Mouse (Mus musculus): ENCODE measurements around the gene Yaf2.
"Not testable (repeated sequence)": the region's sequence is repeated elsewhere in the genome, so short reads cannot be mapped to it uniquely, and the experiment has no call there.

Gene Yaf2

DNA sequence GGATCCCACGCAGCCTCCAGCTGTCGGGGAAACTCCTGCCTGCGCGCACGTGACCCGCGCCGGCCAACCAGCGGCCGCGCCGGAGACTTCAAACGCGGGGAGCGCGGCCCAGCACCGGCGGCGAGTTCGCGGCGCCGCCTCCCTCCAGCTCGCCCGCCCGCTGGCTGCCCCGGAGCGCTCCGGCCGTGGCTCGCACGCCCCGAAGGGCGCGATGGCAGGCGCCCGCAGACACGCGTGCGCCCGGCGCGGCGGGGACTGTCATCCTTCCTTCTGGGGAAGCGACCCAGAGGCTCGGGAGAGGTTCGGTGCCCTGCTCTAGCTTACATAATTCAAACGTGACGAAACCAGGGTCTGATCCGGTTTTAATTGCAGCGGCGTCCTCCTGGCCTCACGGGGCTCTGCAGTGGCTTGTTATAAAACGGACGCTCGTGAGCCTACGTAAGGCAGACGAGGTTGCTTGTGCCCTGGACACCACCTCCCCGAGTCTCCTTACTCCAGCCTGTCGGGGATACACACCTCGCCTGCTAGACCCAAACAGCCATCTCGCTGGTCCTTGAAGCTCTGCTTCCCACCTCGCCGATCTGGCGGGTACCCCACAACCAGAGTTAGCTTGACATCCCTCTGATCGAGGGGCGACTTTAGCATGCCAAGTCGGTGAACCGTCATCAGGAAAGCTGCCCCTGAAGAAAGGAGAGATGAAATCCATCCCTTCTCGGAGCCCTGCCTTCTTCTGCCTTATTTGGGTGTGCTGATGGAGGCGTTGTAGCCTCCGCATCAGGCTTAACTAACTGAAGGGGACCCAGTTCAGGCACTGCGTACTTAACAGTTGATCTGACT is at the start of gene Yaf2:
TSS of gene Yaf2 (minus strand) at position 11 of the 837 bp plus-strand sequence.
- peak; percentile 87 for DNase-seq

DNA sequence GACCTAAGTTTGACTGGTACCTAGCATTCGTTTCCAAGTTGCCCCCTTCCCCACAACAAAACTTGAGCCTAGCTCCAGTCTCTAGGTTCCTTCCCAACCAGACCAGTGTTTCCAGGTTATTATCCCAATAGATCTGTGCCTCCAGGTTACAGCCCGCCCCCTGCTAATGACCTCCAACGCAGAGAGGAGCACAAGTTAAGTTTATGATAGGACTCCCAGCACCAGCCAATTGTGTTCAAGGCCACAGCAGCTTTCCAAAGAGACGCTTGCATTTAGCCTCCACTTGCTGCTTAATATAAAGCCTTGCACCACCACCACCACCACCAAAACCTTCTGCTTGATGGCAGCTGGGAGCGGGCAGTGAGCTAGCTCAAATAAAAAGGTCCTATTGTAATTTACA is 44.6 kb upstream of the Yaf2 start:
- DNase-seq = no peak

DNA sequence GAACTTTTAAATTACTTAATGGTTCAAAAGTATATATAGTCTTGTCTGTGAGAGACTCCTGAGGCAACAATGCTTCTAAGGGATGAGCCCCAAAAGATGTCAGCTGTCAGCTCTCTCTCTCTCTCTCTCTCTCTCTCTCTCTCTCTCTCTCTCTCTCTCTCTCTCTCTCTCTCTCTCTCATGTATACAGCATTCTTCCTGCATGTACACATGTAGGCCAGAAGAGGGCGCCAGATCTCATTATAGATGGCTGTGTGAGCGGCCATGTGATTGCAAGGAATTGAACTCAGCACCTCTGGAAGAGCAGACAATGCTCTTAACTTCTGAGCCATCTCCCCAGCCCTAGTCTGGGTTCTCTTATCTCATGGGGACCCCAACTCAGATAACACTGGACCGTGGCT is 42.4 kb upstream of the Yaf2 start:
- no peak for DNase-seq

DNA sequence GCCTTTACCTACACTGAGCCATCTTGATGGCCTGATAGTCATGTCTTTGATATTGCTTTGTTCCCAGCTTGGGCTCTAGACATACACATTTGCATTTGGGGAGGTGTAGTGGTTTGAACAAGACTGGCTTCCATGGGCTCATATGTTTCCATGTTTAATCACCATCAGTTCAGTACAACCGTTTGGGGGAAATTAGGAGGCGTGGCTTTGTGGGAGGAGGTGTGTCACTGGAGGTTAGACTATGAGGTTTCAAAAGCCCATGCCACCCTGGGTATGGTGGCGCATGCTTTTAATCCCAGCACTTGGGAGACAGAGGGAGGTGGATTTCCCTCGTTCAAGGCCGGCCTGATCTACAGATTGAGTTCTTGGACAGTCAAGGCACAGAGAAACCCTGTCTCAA is 39.0 kb upstream of the Yaf2 start:
- DNase-seq = no peak

DNA sequence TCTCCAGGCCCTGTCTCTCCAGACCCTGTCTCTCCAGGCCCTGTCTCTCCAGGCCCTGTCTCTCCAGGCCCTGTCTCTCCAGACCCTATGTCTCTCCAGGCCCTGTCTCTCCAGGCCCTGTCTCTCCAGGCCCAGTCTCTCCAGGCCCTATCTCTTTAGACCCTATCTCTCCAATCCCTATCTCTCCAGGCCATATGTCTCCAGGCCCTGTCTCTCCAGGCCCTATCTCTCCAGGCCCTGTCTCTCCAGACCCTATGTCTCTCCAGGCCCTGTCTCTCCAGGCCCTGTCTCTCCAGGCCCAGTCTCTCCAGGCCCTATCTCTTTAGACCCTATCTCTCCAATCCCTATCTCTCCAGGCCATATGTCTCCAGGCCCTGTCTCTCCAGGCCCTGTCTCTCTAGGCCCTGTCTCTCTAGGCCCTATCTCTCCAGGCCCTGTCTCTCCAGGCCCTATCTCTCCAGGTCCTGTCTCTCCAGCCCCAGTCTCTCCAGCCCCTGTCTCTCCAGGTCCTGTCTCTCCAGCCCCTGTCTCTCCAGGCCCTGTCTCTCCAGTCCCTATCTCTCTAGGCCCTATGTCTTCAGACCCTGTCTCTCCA is 35.9 kb upstream of the Yaf2 start:
- not testable (repeated sequence) for DNase-seq

DNA sequence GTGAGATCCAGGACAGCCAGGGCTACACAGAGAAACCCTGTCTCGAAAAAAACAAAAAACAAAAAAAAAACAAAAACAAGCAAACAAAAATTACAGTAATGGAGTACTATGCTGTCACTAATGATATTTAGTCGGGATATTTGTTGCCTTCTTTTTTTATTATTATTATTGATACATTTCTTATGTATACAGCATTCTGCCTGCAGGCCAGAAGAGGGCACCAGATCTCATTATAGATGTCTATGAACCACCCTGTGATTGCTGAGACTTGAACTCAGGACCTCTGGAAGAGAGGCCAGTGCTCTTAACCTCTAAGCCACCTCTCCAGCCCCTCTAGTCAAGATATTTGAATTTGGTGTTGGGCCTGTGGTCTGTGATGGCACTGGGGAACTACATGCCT is 35.1 kb upstream of the Yaf2 start:
- DNase-seq = no peak

DNA sequence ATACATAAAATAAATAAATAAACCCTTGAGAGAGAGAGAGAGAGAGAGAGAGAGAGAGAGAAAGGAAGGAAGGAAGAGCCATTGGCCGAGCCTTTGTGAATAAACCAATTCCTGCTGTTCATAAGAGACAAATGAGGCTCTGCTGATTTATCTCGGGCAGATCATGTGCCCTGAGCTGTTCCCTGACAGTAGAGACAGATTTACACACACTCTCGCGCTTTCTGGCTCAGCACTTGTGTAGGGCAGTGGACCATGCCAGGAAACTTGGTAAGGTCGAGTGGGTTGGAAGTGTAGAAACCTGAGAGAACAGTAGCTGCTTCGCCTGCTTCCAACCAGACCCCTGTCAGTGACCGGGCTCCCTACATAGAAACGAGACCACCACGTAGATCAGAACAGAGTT is 31.8 kb upstream of the Yaf2 start:
- no peak for DNase-seq

DNA sequence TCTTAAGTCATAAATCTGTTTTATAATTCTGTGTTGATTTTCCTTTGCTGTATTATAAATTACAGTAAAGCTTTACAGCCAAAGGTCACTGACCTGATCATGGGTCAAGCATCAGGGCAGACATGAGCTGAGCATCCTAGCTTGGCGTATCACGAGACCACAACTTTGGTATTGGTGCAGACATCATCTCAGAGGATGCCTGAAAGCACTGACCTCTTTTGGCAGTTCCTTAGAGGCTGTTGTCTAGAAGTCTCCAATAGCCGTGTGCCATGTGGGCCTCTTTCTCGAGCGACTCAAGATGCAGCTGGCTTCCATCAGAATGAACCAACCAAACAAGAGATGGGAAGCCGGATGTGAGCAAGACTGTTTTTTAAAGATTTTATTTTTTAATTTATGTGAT is 28.8 kb upstream of the Yaf2 start:
- DNase-seq = no peak

DNA sequence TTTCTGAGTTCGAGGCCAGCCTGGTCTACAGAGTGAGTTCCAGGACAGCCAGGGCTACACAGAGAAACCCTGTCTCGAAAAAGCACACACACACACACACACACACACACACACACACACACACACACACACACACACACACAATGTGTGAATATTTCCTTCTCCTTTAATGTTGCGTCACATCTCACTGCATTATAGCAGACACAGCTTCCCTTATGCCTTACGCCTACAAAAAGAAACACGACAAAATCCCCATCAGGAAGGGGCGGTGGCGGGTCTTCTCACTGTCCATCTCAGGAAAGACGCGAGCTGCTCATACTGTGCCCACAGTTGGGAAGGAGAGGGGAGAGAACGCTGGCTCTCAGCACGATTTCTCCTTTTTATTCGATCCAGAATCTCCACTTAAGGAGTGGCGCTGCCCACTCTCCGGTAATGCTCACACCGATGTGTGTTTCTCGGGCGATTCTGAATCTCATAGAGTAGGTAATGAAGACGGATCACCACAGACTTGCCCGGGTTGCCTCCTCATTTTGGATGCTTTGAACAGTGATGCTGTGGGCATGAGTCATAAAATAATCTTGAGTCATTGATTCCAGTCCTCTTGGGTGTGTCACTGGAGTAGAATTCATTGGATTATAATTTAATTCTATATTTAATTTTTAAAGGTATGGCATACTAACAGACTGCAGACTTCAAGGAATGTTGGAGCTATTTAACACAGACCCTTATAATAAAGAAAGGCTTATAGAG is 21.8 kb upstream of the Yaf2 start:
- DNase-seq = no peak

DNA sequence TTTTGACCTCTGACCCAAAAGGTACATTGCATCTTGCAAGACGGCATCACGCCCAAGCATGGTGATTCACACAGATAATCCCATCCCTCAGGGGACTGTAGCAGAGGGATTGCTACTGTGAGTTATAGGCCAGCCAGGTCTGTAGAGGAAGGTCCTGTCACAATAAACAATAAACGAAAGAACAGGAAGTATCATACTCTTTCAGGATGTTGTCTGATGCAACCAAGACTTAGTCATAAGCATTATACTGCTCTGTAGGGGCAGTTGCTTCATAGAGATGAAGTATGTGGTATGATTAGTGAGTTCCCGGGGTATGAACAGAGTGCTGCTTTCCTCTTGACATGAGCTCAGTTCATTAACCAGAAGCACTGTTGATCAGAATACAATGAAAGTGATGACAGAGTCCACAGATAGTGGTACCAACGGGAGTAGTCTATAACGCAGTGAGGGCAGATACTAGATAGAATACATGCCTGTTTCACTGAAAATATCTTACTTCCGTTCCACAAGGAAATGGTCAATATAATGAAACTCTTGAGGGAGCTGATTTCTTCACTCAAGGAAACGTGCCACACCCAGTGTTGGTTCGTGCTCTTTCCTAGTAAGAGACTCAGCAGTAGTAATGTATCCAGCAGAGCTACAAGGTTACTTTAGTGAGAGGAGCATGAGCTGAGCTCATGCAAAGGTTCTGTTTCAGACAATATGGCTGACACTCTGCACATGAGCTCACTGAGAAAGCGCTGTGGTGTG is 4.1 kb upstream of the Yaf2 start:
- DNase-seq = no peak

DNA sequence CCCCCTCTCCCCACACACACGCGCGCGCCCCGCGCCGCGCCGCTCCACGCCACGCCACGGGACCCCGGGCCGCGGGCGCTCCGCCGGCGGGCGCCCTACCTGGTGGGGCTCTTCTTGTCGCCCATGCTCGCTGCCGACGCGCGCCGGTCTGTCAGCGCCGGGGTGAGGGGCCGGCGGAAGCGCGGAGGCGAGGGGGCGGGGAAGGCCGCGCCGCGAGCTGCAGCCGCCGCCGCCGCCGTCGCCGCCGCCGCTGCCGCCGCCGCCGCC is 144 bp downstream of the Yaf2 start:
- DNase-seq = no peak

DNA sequence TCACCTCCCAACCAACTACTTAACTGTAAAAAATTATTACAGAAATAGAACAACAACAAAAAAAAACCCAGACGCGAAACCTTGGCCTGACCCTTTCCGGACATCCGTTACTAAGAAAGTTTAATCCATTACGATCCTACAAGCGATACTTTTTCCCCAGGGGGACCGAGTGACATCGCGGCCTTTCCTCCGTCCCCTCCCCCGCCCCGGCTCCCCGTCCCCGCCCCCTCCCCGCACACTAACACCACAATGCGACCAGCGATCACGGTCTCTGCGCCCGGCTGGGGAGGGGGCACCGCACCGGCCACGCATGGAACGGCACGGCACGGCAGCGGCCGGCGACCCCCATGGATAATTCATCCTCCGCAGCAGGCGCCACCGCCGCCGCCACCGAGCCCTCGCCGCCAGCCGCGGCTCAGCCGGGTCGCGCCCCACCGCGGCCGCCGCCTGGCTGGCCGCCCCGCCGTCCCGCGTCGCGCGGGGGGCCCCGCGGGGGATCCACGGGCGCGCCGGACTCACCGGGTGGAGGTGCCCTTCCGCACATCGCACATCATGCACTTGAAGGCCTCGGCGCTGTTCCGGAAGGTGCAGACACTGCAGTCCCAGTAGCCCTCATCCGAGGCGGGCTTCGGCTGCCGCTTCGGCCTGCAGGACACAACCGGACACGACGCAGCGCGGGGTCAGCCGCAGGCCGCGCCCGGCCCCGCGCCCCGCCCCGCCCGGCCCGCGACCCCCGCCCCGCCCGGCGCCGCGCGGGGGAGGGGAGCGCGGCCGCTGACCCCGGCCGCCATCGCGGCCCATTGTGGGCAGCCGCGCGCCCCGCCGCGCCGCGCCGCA is 696 bp downstream of the Yaf2 start:
- DNase-seq = peak; percentile 47

DNA sequence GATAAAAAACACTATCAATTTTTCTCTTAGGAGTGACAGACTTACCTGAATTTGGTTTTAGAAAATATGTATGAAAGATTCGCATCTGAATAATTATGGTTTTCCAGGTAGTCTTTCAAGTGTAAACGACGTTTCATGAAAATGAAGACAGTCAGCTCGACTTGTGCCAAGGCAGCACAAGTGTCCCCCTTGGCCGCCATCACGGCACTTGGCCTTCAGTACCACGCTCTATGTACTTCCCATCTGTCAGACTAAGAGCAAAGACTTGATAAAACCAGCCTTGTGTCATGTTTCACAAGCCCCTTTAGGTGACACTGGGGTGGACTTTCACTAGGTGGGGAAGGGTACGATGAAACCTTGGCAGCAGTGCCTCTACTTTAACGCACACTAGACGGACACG is 5.5 kb downstream of the Yaf2 start:
- DNase-seq = no peak

DNA sequence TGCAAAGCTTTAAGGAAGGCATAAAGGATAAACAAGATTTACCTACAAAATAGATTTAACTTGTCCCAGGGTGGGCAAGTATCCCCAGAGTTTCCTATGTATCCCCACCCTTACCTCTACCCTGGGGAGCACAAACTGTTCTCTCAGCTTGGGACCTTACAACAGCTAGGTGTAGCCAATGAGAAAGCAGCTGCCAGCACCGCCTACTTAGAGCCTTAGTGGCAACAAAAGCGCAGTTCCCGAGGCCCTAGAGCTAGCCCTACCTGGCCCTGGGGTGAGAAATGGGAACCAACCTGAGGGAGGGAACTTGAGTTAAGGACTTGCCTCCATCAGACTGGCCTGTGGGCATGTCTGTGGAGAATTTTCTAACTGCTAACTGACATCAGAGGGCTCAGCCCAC is 9.5 kb downstream of the Yaf2 start:
- DNase-seq = no peak

DNA sequence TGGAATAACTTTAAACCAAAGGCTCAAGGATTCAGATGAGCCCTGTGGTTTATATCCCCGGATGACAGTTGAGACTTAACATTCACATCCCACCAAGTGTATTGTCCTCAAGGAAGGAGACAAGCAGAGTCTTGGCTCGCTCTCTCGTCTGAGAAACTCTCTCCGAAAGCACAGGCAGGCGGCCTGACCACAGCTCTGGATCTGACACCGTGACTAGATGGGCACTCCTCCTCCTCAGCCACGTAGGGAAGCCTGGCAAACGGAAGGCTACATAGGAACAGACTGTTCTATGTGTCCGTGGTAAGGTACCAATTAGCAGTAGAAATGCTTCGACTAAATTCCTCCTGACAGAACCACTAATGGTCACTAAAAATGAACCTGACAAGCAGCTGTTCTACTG is 10.1 kb downstream of the Yaf2 start:
- DNase-seq = no peak

DNA sequence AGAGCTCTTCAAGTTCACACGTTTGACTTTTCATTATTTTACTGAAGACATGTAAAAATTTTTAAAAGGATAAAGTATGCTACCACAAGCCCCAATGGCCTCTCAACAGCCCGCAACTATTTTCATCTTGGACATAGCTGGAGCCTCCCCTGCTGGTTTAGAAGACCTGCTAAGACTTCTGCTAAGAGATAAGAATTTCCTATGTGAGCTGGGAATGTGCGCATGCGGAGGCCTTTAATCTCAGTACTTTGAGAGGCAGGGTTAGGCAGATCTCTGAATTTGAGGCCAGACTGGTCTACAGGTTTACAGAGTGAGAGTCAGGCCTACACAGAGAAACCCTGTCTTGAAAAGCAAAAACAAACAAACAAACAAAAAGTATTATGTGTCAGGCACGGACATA is 11.4 kb downstream of the Yaf2 start:
- no peak for DNase-seq

DNA sequence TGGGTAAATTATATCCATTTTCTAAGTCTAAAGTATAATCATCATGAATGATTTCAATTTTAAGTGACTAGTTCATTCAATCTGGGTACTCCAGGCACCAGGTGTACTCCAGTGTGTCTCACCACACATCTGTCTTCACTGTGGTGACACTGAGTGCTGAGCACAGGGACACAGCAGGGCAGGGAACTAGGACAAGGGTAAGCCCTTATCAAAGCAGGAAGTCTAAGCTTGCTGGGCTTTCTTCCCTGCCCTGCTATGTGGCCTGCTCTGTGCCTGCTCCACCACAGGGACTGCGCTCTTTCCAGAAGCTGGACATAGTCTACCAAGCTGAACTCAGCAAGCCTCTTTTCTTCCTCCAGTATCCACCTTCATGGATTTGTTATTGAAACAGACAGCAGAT is 18.0 kb downstream of the Yaf2 start:
- DNase-seq = no peak

DNA sequence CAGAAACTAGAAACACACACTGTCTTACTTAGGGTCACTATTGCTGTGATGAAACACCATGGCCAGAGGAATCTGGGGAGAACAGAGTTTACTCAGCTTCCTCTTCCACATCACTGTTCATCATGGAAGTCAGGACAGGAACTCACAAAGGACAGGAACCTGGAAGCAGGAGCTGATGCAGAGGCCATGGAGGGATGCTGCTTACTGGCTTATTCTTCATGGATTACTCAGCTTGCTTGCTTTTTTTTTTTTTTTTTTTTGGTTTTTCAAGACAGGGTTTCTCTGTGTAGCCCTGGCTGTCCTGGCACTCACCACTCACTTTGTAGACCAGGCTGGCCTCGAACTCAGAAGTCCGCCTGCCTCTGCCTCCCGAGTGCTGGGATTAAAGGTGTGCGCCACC is 26.4 kb downstream of the Yaf2 start:
- DNase-seq = not testable (repeated sequence)

DNA sequence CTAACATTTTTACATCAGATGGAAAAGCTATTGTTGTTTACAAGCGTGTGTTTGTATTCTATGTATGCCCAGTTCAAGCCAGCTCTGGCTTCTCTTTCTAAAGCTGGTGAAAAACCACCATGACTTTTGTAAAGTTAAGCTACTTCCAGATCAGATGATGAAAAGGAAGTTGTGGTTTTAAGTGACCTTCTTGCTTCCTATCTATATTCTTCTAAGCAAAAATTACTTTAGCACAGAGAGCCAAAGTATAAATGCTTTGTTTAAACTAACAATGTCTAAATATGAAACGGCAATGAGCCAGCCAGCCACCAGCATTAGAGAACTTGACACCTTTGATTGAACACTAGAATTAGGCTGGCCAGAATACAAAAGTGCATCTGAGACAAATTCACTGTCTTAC is 38.5 kb downstream of the Yaf2 start:
- DNase-seq = no peak

DNA sequence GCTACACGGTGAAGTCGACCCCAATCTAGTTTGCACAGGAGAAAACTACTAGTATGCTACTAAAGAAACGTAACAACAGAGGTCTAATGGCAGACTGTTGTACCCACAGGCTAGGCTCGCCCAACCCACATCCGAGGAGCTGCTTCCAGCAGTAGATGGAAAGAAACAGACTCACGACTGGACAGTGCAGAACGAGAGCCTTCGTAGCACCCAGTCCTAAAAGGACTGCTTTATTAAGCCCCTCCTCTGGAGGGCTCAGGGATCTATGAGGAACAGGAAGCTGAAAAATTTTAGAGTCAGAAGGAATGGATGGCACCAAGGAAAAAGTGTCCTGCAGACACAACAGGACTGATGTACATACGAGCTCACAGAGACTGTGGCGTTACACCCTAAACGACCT is 42.3 kb downstream of the Yaf2 start:
- no peak for DNase-seq

DNA sequence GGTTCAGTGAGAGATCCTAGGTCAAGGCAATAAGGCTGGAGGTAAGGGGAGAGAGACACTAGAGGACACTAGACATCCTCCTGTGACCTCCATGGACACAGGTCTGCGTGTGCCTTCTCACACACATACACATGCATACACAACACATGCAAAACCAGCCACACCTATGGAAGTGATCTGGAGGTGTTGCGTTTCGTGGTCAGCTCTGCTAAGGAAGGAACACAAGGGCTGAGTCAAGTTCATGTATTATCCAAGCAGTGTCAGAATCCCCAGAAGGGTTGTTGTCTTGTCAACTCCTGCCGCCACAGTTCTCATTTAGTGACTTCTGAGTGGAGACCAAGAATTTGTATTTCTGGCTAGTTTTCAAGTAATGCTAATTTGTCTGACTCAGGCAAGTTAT is 48.4 kb downstream of the Yaf2 start:
- DNase-seq = no peak

DNA sequence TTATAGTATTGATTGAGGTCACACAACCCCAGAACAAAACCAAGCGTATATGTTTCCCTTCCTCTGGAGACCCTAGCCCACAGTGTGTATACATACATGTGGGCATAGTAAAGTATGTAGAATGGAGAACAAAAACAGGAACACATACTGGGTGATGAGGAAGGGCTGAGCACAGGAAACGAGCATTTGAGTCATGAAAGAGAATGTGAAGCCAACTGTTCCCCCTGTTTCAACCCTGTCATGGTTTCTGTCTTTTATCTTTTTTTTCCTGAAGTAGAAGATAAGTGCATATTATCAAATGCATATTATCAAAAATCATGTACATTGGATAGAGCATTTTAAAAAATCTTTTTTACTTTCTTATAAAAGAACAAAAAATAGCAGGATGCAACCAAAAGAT is 49.1 kb downstream of the Yaf2 start:
- no peak for DNase-seq

DNA sequence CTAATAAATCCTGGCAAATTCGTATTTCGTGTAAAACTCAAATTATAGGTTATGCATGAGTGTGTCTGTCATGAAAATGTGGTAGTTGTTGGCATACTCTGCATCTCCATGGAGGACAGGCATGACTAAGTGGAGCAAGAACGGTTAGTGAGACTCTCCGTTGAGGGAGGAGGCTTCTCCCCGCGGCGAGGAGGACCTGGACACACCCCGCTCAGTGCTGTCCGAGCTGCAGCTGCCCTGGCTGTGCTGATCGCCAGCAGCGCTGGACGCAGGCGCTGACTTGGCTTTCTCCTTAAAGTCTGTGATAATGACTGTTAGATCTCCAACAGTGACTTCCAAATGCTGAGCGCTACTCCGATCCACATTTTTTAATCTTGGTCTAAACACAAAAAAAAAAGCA is 51.5 kb downstream of the Yaf2 start:
- DNase-seq = no peak

All from right cerebral cortex, postnatal 14 days (tissue).